10 mouse cellular contexts compared by ENCODE assay signal in the genomic region with DNA sequence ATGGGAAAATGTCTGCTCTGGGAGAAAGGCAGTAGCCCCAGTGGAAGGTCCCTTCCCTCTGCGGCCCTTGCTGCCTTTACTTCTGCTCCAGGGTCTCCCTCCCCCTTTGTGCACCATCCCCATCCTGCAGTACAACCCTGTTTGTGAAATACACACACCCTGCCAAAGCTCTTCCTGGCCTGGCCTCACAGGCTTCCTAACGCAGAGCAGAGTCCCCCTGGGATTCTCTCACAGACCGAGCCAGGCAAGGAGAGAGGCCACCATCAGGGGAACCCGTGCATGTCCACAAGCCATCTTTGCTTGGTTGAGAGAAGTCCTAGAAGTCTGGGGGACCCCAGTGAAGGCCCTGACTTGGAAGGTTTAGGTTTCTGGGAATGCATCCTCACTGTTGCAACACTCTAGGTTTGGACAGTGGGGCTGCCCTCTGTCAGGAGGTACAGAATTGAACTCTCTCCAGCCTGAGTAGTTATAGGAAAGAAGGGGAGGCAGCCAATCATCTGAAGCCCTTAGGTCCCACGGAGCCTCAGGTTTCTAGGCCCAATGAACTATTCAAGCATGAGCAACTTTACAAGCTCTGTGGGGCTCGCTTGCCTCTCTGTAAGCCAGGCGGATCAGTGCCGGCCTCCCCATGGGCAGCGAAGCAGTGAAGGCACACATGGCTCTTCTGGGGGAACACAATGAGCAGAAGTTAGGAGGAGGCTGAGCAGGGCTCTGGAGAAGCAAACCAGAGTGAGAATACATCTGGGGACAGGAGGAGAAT. TPM values are rescaled to one million over a fixed set of nuclear protein-coding genes. Genes with fewer than 3 reads are reported as not detected.
DNase-seq lines count a peak whose midpoint lies in the region; ATAC-seq lines count a peak whose summit lies in the region.
"Had no signal": no experiment of that assay in that cellular context is flagged by ENCODE, and none has a peak within 500 bp of the region (broad histone marks: within the 10 kb centered on the region; RNA-seq: fewer than 3 reads in every experiment).

No protein-coding gene starts in this region.

- WGBS in kidney, embryonic 14.5 days, result 39% methylated on average over 9 of the region's 9 CpGs
- 61% methylated on average over 9 of the region's 9 CpGs for WGBS in embryonic facial prominence, embryonic 12.5 days
- 39% methylated on average over 9 of the region's 9 CpGs for WGBS in limb, embryonic 15.5 days

- no peak overlapping the region for H3K4me3 ChIP-seq in kidney, embryonic 14.5 days (ENCODE audit: low read length)
- H3K4me3 ChIP-seq in embryonic facial prominence, embryonic 12.5 days, result no peak overlapping the region
- no peak overlapping the region for H3K4me3 ChIP-seq in limb, embryonic 15.5 days
- H3K4me3 ChIP-seq: midbrain, embryonic 13.5 days; neural tube, embryonic 13.5 days had no signal

- peaks cover 19% of the 10 kb centered on the region for H3K4me1 ChIP-seq in kidney, embryonic 14.5 days (ENCODE audit: control insufficient read depth, insufficient read depth, low read length)
- H3K4me1 ChIP-seq in embryonic facial prominence, embryonic 12.5 days, result peaks cover 47% of the 10 kb centered on the region
- peaks cover 73% of the 10 kb centered on the region for H3K4me1 ChIP-seq in limb, embryonic 15.5 days

- peak overlapping the region; percentile 48 for H3K27ac ChIP-seq in kidney, embryonic 14.5 days (ENCODE audit: low read depth, low read length)
- H3K27ac ChIP-seq in embryonic facial prominence, embryonic 12.5 days, result peak overlapping the region; percentile 63
- peak overlapping the region; percentile 87 for H3K27ac ChIP-seq in limb, embryonic 15.5 days
- H3K27ac ChIP-seq: midbrain, embryonic 13.5 days; neural tube, embryonic 13.5 days had no signal

- H3K4me2 ChIP-seq in kidney, embryonic 14.5 days (replicated peaks; ENCODE audit: low read depth, low read length), result no peak overlapping the region
- no peak overlapping the region for H3K4me2 ChIP-seq in embryonic facial prominence, embryonic 12.5 days (replicated peaks)
- H3K4me2 ChIP-seq in limb, embryonic 15.5 days, result 0 out of 2 replicates have a peak overlapping the region, but pooled peaks have one; percentile 5
- H3K4me2 ChIP-seq: midbrain, embryonic 13.5 days; neural tube, embryonic 13.5 days had no signal

- H3K9ac ChIP-seq in kidney, embryonic 14.5 days (ENCODE audit: low read depth, low read length), result no peak overlapping the region
- H3K9ac ChIP-seq in embryonic facial prominence, embryonic 12.5 days, result no peak overlapping the region
- H3K9ac ChIP-seq in limb, embryonic 15.5 days, result no peak overlapping the region
- H3K9ac ChIP-seq: midbrain, embryonic 13.5 days; neural tube, embryonic 13.5 days had no signal

- ATAC-seq in kidney, embryonic 14.5 days (ENCODE audit: low FRiP score, low TSS enrichment), result peak; percentile 42; the same call in 1 of the 2 replicates
- ATAC-seq in embryonic facial prominence, embryonic 12.5 days (ENCODE audit: insufficient number of reproducible peaks, insufficient read depth, low FRiP score, low TSS enrichment), result no peak
- ATAC-seq in limb, embryonic 15.5 days (ENCODE audit: insufficient number of reproducible peaks, low FRiP score, low TSS enrichment, low read depth), result 0 out of 2 replicates have a peak, but pooled peaks have one; percentile 11
- no peak for ATAC-seq in frontal cortex, adult (ENCODE audit: low TSS enrichment)
- ATAC-seq: midbrain, embryonic 13.5 days had no signal

- no peaks in the 10 kb centered on the region for H3K9me3 ChIP-seq in kidney, embryonic 14.5 days (ENCODE audit: control insufficient read depth, low read length)
- H3K9me3 ChIP-seq in embryonic facial prominence, embryonic 12.5 days, result no peaks in the 10 kb centered on the region
- no peaks in the 10 kb centered on the region for H3K9me3 ChIP-seq in limb, embryonic 15.5 days
- H3K9me3 ChIP-seq: midbrain, embryonic 13.5 days; neural tube, embryonic 13.5 days had no signal

- DNase-seq in kidney, adult 9 months, result no peak
- DNase-seq in heart, adult 9 months (ENCODE audit: low spot score in 2 of 2), result peak; percentile 62 to 74
- no peak for DNase-seq in liver
- DNase-seq: cerebellum, adult 11 months had no signal

- H3K27me3 ChIP-seq in kidney, embryonic 14.5 days (ENCODE audit: control insufficient read depth, insufficient read depth, low read length), result peaks cover 36% of the 10 kb centered on the region
- H3K27me3 ChIP-seq in embryonic facial prominence, embryonic 12.5 days, result peaks cover 56% of the 10 kb centered on the region
- peaks cover 40% of the 10 kb centered on the region for H3K27me3 ChIP-seq in limb, embryonic 15.5 days

- H3K36me3 ChIP-seq in kidney, embryonic 14.5 days (ENCODE audit: control insufficient read depth, insufficient read depth, low read length), result no peaks in the 10 kb centered on the region
- no peaks in the 10 kb centered on the region for H3K36me3 ChIP-seq in embryonic facial prominence, embryonic 12.5 days
- 0 out of 2 replicates have a peak, but pooled peaks cover 3% of the 10 kb centered on the region for H3K36me3 ChIP-seq in limb, embryonic 15.5 days
- H3K36me3 ChIP-seq: midbrain, embryonic 13.5 days; neural tube, embryonic 13.5 days had no signal

RNA-seq across cellular contexts. Expression of a gene that starts 3.7 kb away (rescaled TPM):
- 0.89 and 1.0 TPM in 2 replicates for polyA plus RNA-seq in kidney, embryonic 14.5 days (2014; fragmentation: Nextera tagmentation; extraction: Ambion mirVana)
- polyA plus RNA-seq in embryonic facial prominence, embryonic 12.5 days (2016; fragmentation: Nextera tagmentation; extraction: Ambion mirVana), result 7.4 and 7.5 TPM in 2 replicates
- polyA plus RNA-seq in limb, embryonic 15.5 days (2015; fragmentation: Nextera tagmentation; extraction: Ambion mirVana), result 69.2 and 77.5 TPM in 2 replicates

RNA-seq across cellular contexts. Expression of a gene that starts 17.1 kb away (rescaled TPM):
- 17.2 and 17.8 TPM in 2 replicates for polyA plus RNA-seq in kidney, embryonic 14.5 days (2014; fragmentation: Nextera tagmentation; extraction: Ambion mirVana)
- polyA plus RNA-seq in embryonic facial prominence, embryonic 12.5 days (2016; fragmentation: Nextera tagmentation; extraction: Ambion mirVana), result 25.0 and 26.5 TPM in 2 replicates
- polyA plus RNA-seq in limb, embryonic 15.5 days (2015; fragmentation: Nextera tagmentation; extraction: Ambion mirVana), result 29.5 and 31.8 TPM in 2 replicates

RNA-seq across cellular contexts. Expression of a gene that starts 26.6 kb away (rescaled TPM):
- polyA plus RNA-seq in kidney, embryonic 14.5 days (2014; fragmentation: Nextera tagmentation; extraction: Ambion mirVana), result 0.27 and 0.47 TPM in 2 replicates
- 0.08 and 0.11 TPM in 2 replicates for polyA plus RNA-seq in embryonic facial prominence, embryonic 12.5 days (2016; fragmentation: Nextera tagmentation; extraction: Ambion mirVana)
- polyA plus RNA-seq in limb, embryonic 15.5 days (2015; fragmentation: Nextera tagmentation; extraction: Ambion mirVana), result 0.58 and 0.61 TPM in 2 replicates

Comparison
In these comparisons a context has a peak if more than half of its experiments do, and no peak if none do; other contexts are left out.
1. ATAC-seq: peak in kidney, embryonic 14.5 days (single experiment) and limb, embryonic 15.5 days (single experiment); none in embryonic facial prominence, embryonic 12.5 days (single experiment) and frontal cortex, adult (single experiment).
2. DNase-seq: peak in heart, adult 9 months (2 of 2); none in kidney, adult 9 months (single experiment) and liver (single experiment).
3. Peak in every context shown above with its lines, with median percentiles within 50 percentile points of each other: H3K27ac ChIP-seq.